In genomic region chr14:30653943-30654659, GRCm38 (mm10) we compare ENCODE assay signal across 8 mouse cellular contexts. TPM values are rescaled to one million over a fixed set of nuclear protein-coding genes. Genes with fewer than 3 reads are reported as not detected.
DNase-seq lines count a peak whose midpoint lies in the region; ATAC-seq lines count a peak whose summit lies in the region.

Gene Rft1, plus strand, starts transcription at chr14:30654360.

- peak; percentile 95 for ATAC-seq in intestine, embryonic 14.5 days (replicated peaks; ENCODE audit: low FRiP score, low TSS enrichment, low read depth)

- peak within 1 kb of the TSS; percentile 94 for H3K9ac ChIP-seq in intestine, embryonic 14.5 days (ENCODE audit: low read length)

- DNase-seq in adrenal gland, adult 18-20 months (ENCODE audit: low spot score in 2 of 2), result peak; percentile 99 to 100
- DNase-seq in embryo, embryonic 11 days, result peak; percentile 96
- peak; percentile 96 for DNase-seq in gastrocnemius, postnatal 25 days
- DNase-seq in intestine, embryonic 14.5 days (ENCODE audit: low spot score), result peak; percentile 100
- DNase-seq in left cerebral cortex, postnatal 14 days (ENCODE audit: low spot score in 2 of 2), result peak; percentile 98 to 99
- DNase-seq in mesoderm, embryonic 11.5 days (ENCODE audit: low read depth, low spot score), result peak; percentile 97
- DNase-seq in right cerebral cortex, postnatal 36 days (ENCODE audit: low spot score in 2 of 2), result peak; percentile 93 to 95
- peak; percentile 97 for DNase-seq in yolk sac, embryonic 10.5 days (ENCODE audit: low spot score)

- intact Hi-C loops in left cerebral cortex, postnatal 14 days (cut with DNase I), result loop anchor here (5.0 kb wide), 1 partner anchor 62 kb away; no protein-coding TSS in a partner anchor

- H3K9me3 ChIP-seq in intestine, embryonic 14.5 days (ENCODE audit: control insufficient read depth, low read length), result no peaks in the 10 kb centered on the region

- peaks cover 6% of the 10 kb centered on the region; the same call in 1 of the 2 replicates for H3K4me1 ChIP-seq in intestine, embryonic 14.5 days (replicated peaks; ENCODE audit: control insufficient read depth, insufficient read depth, low read length)

- peak within 1 kb of the TSS; percentile 89 for H3K4me2 ChIP-seq in intestine, embryonic 14.5 days (ENCODE audit: low read length)

- WGBS in intestine, embryonic 14.5 days, result 1% methylated on average over 38 of the region's 38 CpGs

- H3K36me3 ChIP-seq in intestine, embryonic 14.5 days (ENCODE audit: control insufficient read depth, insufficient read depth, low read length), result peaks cover 5% of the 10 kb centered on the region

- H3K27me3 ChIP-seq in intestine, embryonic 14.5 days (replicated peaks; ENCODE audit: control insufficient read depth, insufficient read depth, low read length), result no peaks in the 10 kb centered on the region

- H3K27ac ChIP-seq in intestine, embryonic 14.5 days (ENCODE audit: low read depth), result peak within 1 kb of the TSS; percentile 75

- peak within 1 kb of the TSS; percentile 86 for H3K4me3 ChIP-seq in intestine, embryonic 14.5 days (ENCODE audit: low read depth, low read length)

RNA-seq across cellular contexts. Expression of gene Rft1, which starts in this region (rescaled TPM):
- total RNA-seq in adrenal gland, adult 18-20 months (2021), result 10 to 100 TPM; 20.8 to 35.3 TPM
- total RNA-seq in gastrocnemius, postnatal 25 days (2021), result 1 to 10 TPM; 4.4 TPM
- polyA plus RNA-seq in intestine, embryonic 14.5 days (2014; fragmentation: Nextera tagmentation; extraction: Ambion mirVana), result 15.7 and 16.6 TPM in 2 replicates
- 10 to 100 TPM; 11.0 to 12.4 TPM for total RNA-seq in left cerebral cortex, postnatal 14 days (2021)

Comparison
In these comparisons a context has a peak if more than half of its experiments do, and no peak if none do; other contexts are left out.
1. Peak in every context shown above with its lines: DNase-seq, ATAC-seq, H3K4me3 ChIP-seq and H3K27ac ChIP-seq.